Mouse (Mus musculus) erythroblast, embryonic 14.5 days (primary cell): ENCODE results near the gene Os9.

Experiments
- GATA1 ChIP-seq: IDR thresholded peaks from 2 replicates; pipeline ENCODE4 v1.6.1; 2012; ENCODE audit warnings: low read length, inconsistent platforms, mixed read lengths
- TAL1 ChIP-seq: IDR thresholded peaks from 3 replicates; pipeline ENCODE4 v1.6.1; 2012; ENCODE audit warnings: low read length, inconsistent platforms, mixed read lengths

DNA sequence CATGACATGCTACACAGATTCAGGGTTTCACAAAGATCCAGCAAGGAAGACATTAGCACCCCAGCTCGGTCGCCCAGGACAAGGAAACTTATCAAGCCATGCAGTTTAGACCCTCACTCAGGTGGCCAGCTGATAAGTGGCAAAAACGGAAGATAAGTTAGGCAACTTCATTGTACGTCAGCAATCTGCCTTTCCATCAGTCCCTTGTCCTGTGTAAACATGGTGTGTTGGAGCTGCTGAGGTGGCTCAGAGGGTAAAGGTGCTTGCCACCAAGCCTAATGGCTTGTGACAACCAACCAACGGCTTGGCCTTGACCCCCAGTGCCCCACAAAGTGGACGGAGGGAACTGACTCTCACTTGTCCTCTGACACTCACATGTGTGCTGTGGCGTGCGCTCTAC, 20.5 kb downstream of the Os9 start:
- TF ChIP-seq GATA1 (no peak), TAL1 (no peak)
